Mouse (Mus musculus): Measurements from ENCODE around the gene Srd5a2. TPM values are rescaled to one million over a fixed set of nuclear protein-coding genes. Genes with fewer than 3 reads are reported as not detected.
"Not testable (repeated sequence)": the region's sequence is repeated elsewhere in the genome, so short reads cannot be mapped to it uniquely, and the experiment has no call there.

The Srd5a2 gene
- total RNA-seq (2021) = under 1 TPM in 1 of 2 experiments, not detected in 1; 0.23 TPM
- long read RNA-seq, experiment 1, partial matches to known transcripts = 0 of 1 reads
- long read RNA-seq, experiment 1, other reads (novel, unspliced or antisense) = 0 of 1 reads
- long read RNA-seq, experiment 2, partial matches to known transcripts = 0 of 3 reads
- long read RNA-seq, experiment 2, other reads (novel, unspliced or antisense) = 0 of 3 reads

GRCm38 (mm10) chr17:74047210-74048082 lies at the start of gene Srd5a2:
TSS of gene Srd5a2 (minus strand) at chr17:74047916.
- DNase-seq (ENCODE audit: low spot score) = no peak

- peak; percentile 2 for DNase-seq (ENCODE audit: low spot score)
These were observed 41.4 kb upstream of the Srd5a2 start for GRCm38 (mm10) chr17:74088886-74089678.

- DNase-seq (ENCODE audit: low spot score) = no peak
These were observed 40.3 kb upstream of the Srd5a2 start for GRCm38 (mm10) chr17:74088016-74088415.

- DNase-seq (ENCODE audit: low spot score) = no peak
These were observed 35.7 kb upstream of the Srd5a2 start for GRCm38 (mm10) chr17:74083370-74083769.

GRCm38 (mm10) chr17:74080076-74080615 lies 32.4 kb upstream of the Srd5a2 start:
- DNase-seq (ENCODE audit: low spot score) = no peak

GRCm38 (mm10) chr17:74078776-74079495 lies 31.2 kb upstream of the Srd5a2 start:
- no peak for DNase-seq (ENCODE audit: low spot score)

GRCm38 (mm10) chr17:74073067-74073466 lies 25.4 kb upstream of the Srd5a2 start:
- DNase-seq (ENCODE audit: low spot score) = not testable (repeated sequence)

GRCm38 (mm10) chr17:74062763-74063162 lies 15.0 kb upstream of the Srd5a2 start:
- DNase-seq (ENCODE audit: low spot score) = not testable (repeated sequence)

GRCm38 (mm10) chr17:74048229-74048816 lies 607 bp upstream of the Srd5a2 start:
- no peak for DNase-seq (ENCODE audit: low spot score)

- no peak for DNase-seq (ENCODE audit: low spot score)
These were observed 4.0 kb downstream of the Srd5a2 start for GRCm38 (mm10) chr17:74043754-74044153.

- DNase-seq (ENCODE audit: low spot score) = peak; percentile 84
These were observed 27.1 kb downstream of the Srd5a2 start for GRCm38 (mm10) chr17:74020526-74021203.

GRCm38 (mm10) chr17:74018281-74018680 lies 29.4 kb downstream of the Srd5a2 start:
- DNase-seq (ENCODE audit: low spot score) = no peak

- DNase-seq (ENCODE audit: low spot score) = no peak
These were observed 30.1 kb downstream of the Srd5a2 start for GRCm38 (mm10) chr17:74017649-74018048.

- no peak for DNase-seq (ENCODE audit: low spot score)
These were observed 32.6 kb downstream of the Srd5a2 start for GRCm38 (mm10) chr17:74015128-74015527.

GRCm38 (mm10) chr17:74008680-74009079 lies 39.0 kb downstream of the Srd5a2 start:
- no peak for DNase-seq (ENCODE audit: low spot score)

- no peak for DNase-seq (ENCODE audit: low spot score)
These were observed 40.7 kb downstream of the Srd5a2 start for GRCm38 (mm10) chr17:74007001-74007400.

GRCm38 (mm10) chr17:74002396-74002795 lies 45.3 kb downstream of the Srd5a2 start:
- no peak for DNase-seq (ENCODE audit: low spot score)

- DNase-seq (ENCODE audit: low spot score) = no peak
These were observed 51.6 kb downstream of the Srd5a2 start for GRCm38 (mm10) chr17:73995907-73996645.

GRCm38 (mm10) chr17:73991264-73991663 lies 56.5 kb downstream of the Srd5a2 start:
- no peak for DNase-seq (ENCODE audit: low spot score)

Measured in gastrocnemius, adult 18-20 months (tissue).